Mouse (Mus musculus) MEL (cell line): ENCODE results near the gene Eif4e2. TPM values are rescaled to one million over a fixed set of nuclear protein-coding genes. Genes with fewer than 3 reads are reported as not detected.

Experiments
- DNase-seq: peaks from one replicate; pipeline ENCODE4 v3.0.0; 2011; ENCODE audit warnings: low read depth, low spot score
- H3K27ac ChIP-seq: 2 replicates; pipeline ENCODE4 v1.5.1; 2012; ENCODE audit warnings: low read depth, mild to moderate bottlenecking, control low read depth, low read length, moderate library complexity; ENCODE audit not compliant: control insufficient read depth
- H3K27me3 ChIP-seq, 2 experiments: fragments of 150-350 bp in 1 of 2; sonication (generic) in 1 of 2; 2 replicates each; pipeline ENCODE4 v1.6.1; 2012; ENCODE audit warnings: low read length in 2 of 2, mild to moderate bottlenecking in 2 of 2, improper control_type of control experiment in 1 of 2, moderate library complexity in 1 of 2; ENCODE audit not compliant: insufficient read depth in 2 of 2, control insufficient read depth in 1 of 2
- H3K36me3 ChIP-seq, 2 experiments: 2 replicates each; pipeline ENCODE4 v1.6.1; 2012 to 2014; ENCODE audit warnings: low read length in 2 of 2, improper control_type of control experiment in 1 of 2, inconsistent platforms in 1 of 2, mild to moderate bottlenecking in 1 of 2; ENCODE audit not compliant: insufficient read depth in 2 of 2, control insufficient read depth in 1 of 2
- H3K4me1 ChIP-seq, 2 experiments: fragments of 150-350 bp in 1 of 2; sonication (generic) in 1 of 2; 2 replicates each; pipeline ENCODE4 v1.6.1; 2012; ENCODE audit warnings: low read length in 2 of 2, improper control_type of control experiment in 1 of 2, mild to moderate bottlenecking in 1 of 2; ENCODE audit not compliant: insufficient read depth in 2 of 2, control insufficient read depth in 1 of 2
- H3K4me3 ChIP-seq, 2 experiments: fragments of 150-350 bp in 1 of 2; sonication (generic) in 1 of 2; 2 replicates each; pipeline ENCODE4 v1.5.1; 2012; ENCODE audit warnings: low read depth in 2 of 2, low read length in 2 of 2, mild to moderate bottlenecking in 2 of 2, moderate library complexity in 2 of 2, control low read depth in 1 of 2, improper control_type of control experiment in 1 of 2; ENCODE audit not compliant: control insufficient read depth in 1 of 2, insufficient read depth in 1 of 2
- H3K79me2 ChIP-seq: 2 replicates; pipeline ENCODE4 v1.6.1; 2012; ENCODE audit warnings: mild to moderate bottlenecking, low read length, moderate library complexity; ENCODE audit not compliant: control insufficient read depth, poor library complexity, insufficient read depth
- H3K9ac ChIP-seq: 2 replicates; pipeline ENCODE4 v1.6.1; 2012; ENCODE audit warnings: low read depth, mild to moderate bottlenecking, control low read depth, low read length, moderate library complexity; ENCODE audit not compliant: control insufficient read depth, poor library complexity, severe bottlenecking
- H3K9me3 ChIP-seq: fragments of 150-350 bp; sonication (generic); replicated peaks from 2 replicates; pipeline ENCODE4 v1.6.1; 2012; ENCODE audit warnings: mild to moderate bottlenecking, low read length, improper control_type of control experiment, moderate library complexity; ENCODE audit not compliant: insufficient read depth
- BHLHE40 ChIP-seq: IDR thresholded peaks from 2 replicates; pipeline ENCODE4 v1.6.1; 2012; ENCODE audit warnings: low read depth, mild to moderate bottlenecking, inconsistent platforms, low read length, improper control_type of control experiment, borderline replicate concordance
- CTCF ChIP-seq, 3 experiments: IDR thresholded peaks in 2 of 3; conservative IDR thresholded peaks in 1 of 3; 2 replicates each; pipeline ENCODE4 v1.5.1; 2011 to 2012; ENCODE audit warnings: low read length in 3 of 3, low read depth in 2 of 3, mild to moderate bottlenecking in 2 of 3, improper control_type of control experiment in 1 of 3, inconsistent platforms in 1 of 3, mixed read lengths in 1 of 3, moderate library complexity in 1 of 3; ENCODE audit not compliant: control insufficient read depth in 1 of 3, insufficient read depth in 1 of 3, poor library complexity in 1 of 3, severe bottlenecking in 1 of 3
- E2F4 ChIP-seq: IDR thresholded peaks from 2 replicates; pipeline ENCODE4 v1.6.1; 2011; ENCODE audit warnings: low read depth, low read length, improper control_type of control experiment, borderline replicate concordance
- ETS1 ChIP-seq: IDR thresholded peaks from 2 replicates; pipeline ENCODE4 v1.6.1; 2012; ENCODE audit warnings: low read depth, mild to moderate bottlenecking, inconsistent platforms, low read length, improper control_type of control experiment, moderate library complexity
- GABPA ChIP-seq: IDR thresholded peaks from 2 replicates; pipeline ENCODE4 v1.6.1; 2012; ENCODE audit warnings: low read depth, mild to moderate bottlenecking, inconsistent platforms, low read length, improper control_type of control experiment, moderate library complexity
- GATA1 ChIP-seq: IDR thresholded peaks from 2 replicates; pipeline ENCODE4 v1.6.1; 2011; ENCODE audit warnings: low read depth, low read length, improper control_type of control experiment
- JUND ChIP-seq: IDR thresholded peaks from 2 replicates; pipeline ENCODE4 v1.6.1; 2011; ENCODE audit warnings: low read depth, mild to moderate bottlenecking, improper control_type of control experiment, low read length
- MAX ChIP-seq: IDR thresholded peaks from 2 replicates; pipeline ENCODE4 v1.6.1; 2011; ENCODE audit warnings: low read length, improper control_type of control experiment
- MYC ChIP-seq: IDR thresholded peaks from 2 replicates; pipeline ENCODE4 v1.6.1; 2011; ENCODE audit warnings: low read depth, mild to moderate bottlenecking, low read length, improper control_type of control experiment, moderate library complexity
- NELFE ChIP-seq: IDR thresholded peaks from 2 replicates; pipeline ENCODE4 v1.6.1; 2011; ENCODE audit warnings: low read depth, low read length, improper control_type of control experiment
- NRF1 ChIP-seq: IDR thresholded peaks from 2 replicates; pipeline ENCODE4 v1.6.1; 2014; ENCODE audit warnings: low read depth, mild to moderate bottlenecking, inconsistent platforms, low read length, improper control_type of control experiment, moderate library complexity; ENCODE audit not compliant: poor library complexity, insufficient read depth, severe bottlenecking
- POLR2AphosphoS5 ChIP-seq: IDR thresholded peaks from 2 replicates; pipeline ENCODE4 v1.6.1; 2012; ENCODE audit warnings: low read depth, borderline replicate concordance, mild to moderate bottlenecking, inconsistent platforms, low read length, moderate library complexity, mixed read lengths
- RCOR1 ChIP-seq: IDR thresholded peaks from 2 replicates; pipeline ENCODE4 v1.6.1; 2012; ENCODE audit warnings: low read depth, mild to moderate bottlenecking, inconsistent platforms, low read length, improper control_type of control experiment
- SIN3A ChIP-seq: IDR thresholded peaks from 2 replicates; pipeline ENCODE4 v1.6.1; 2012; ENCODE audit warnings: low read length, improper control_type of control experiment, inconsistent platforms
- SMC3 ChIP-seq: IDR thresholded peaks from 2 replicates; pipeline ENCODE4 v1.6.1; 2011; ENCODE audit warnings: low read depth, low read length, improper control_type of control experiment
- TAL1 ChIP-seq: IDR thresholded peaks from 2 replicates; pipeline ENCODE4 v1.6.1; 2012; ENCODE audit warnings: mild to moderate bottlenecking, inconsistent platforms, low read length, moderate library complexity, mixed read lengths
- TBP ChIP-seq: IDR thresholded peaks from 2 replicates; pipeline ENCODE4 v1.8.0; 2011; ENCODE audit warnings: low read depth, low read length, improper control_type of control experiment
- TCF12 ChIP-seq: IDR thresholded peaks from 2 replicates; pipeline ENCODE4 v1.6.1; 2014; ENCODE audit warnings: low read depth, mild to moderate bottlenecking, inconsistent platforms, low read length, improper control_type of control experiment, moderate library complexity
- UBTF ChIP-seq: IDR thresholded peaks from 2 replicates; pipeline ENCODE4 v1.6.1; 2012; ENCODE audit warnings: low read depth, mild to moderate bottlenecking, inconsistent platforms, low read length, improper control_type of control experiment, moderate library complexity, borderline replicate concordance; ENCODE audit not compliant: insufficient read depth
- USF1 ChIP-seq: IDR thresholded peaks from 2 replicates; pipeline ENCODE4 v1.6.1; 2014; ENCODE audit warnings: low read depth, mild to moderate bottlenecking, inconsistent platforms, low read length, improper control_type of control experiment, moderate library complexity
- ZC3H11A ChIP-seq: IDR thresholded peaks from 2 replicates; pipeline ENCODE4 v1.6.1; 2012; ENCODE audit warnings: low read depth, mild to moderate bottlenecking, inconsistent platforms, low read length, improper control_type of control experiment
- ZKSCAN1 ChIP-seq: IDR thresholded peaks from 2 replicates; pipeline ENCODE4 v1.6.1; 2012; ENCODE audit warnings: low read depth, mild to moderate bottlenecking, inconsistent platforms, low read length, improper control_type of control experiment, moderate library complexity
- ZNF384 ChIP-seq: IDR thresholded peaks from 2 replicates; pipeline ENCODE4 v1.6.1; 2012; ENCODE audit warnings: low read depth, mild to moderate bottlenecking, inconsistent platforms, low read length, improper control_type of control experiment
- polyA plus RNA-seq, 2 experiments: library from polyadenylated mRNA; stranded (reverse) in 1 of 2; unstranded in 1 of 2; fragments of >175 nt in 1 of 2; fragments of >200 nt in 1 of 2; gene quantifications; 2 replicates each; pipeline versions ENCODE4 v1.2.1 to v1.2.4; 2012; ENCODE audit warnings: low replicate concordance in 2 of 2, low read depth in 1 of 2; ENCODE audit not compliant: insufficient read length in 2 of 2, insufficient read depth in 1 of 2, missing spikeins in 1 of 2
- total RNA-seq: library from RNA; depleted of rRNA; stranded (reverse); fragments of 300-350 nt; gene quantifications from 2 replicates; pipeline ENCODE4 v1.2.3, GENCODE M21; 2012

Eif4e2 gene
- total and polyA plus RNA-seq, 3 experiments = 132 to 220 (median 165) TPM

GRCm38 (mm10) chr1:87239056-87239455, 25.3 kb downstream of the Eif4e2 start:
- H3K4me3 ChIP-seq = no peak overlapping the region
- no peaks in the 10 kb centered on the region for H3K27me3 ChIP-seq
- H3K9me3 ChIP-seq = no peaks in the 10 kb centered on the region
- H3K79me2 ChIP-seq = no peaks in the 10 kb centered on the region
- H3K27ac ChIP-seq = no peak overlapping the region
- no peak overlapping the region for H3K9ac ChIP-seq
- no peaks in the 10 kb centered on the region; a peak in 1 of 4 replicates for H3K36me3 ChIP-seq
- TF ChIP-seq TBP = no peak
- TF ChIP-seq ZNF384 = no peak
- no peak for TF ChIP-seq MYC
- TF ChIP-seq GATA1 = no peak
- no peak for TF ChIP-seq TAL1
- no peak for TF ChIP-seq ETS1
- TF ChIP-seq NELFE = no peak
- no peak for TF ChIP-seq USF1
- no peaks in the 10 kb centered on the region for H3K4me1 ChIP-seq
- DNase-seq = no peak

- TF ChIP-seq ZKSCAN1 (no peak), E2F4 (no peak), SMC3 (no peak), SIN3A (no peak), MAX (no peak), GABPA (no peak), POLR2AphosphoS5 (no peak), NRF1 (no peak), TAL1 (no peak), TCF12 (no peak), RCOR1 (no peak), UBTF (no peak), JUND (no peak), ZC3H11A (no peak), CTCF (IDR thresholded peaks at IDR 0.05 in 2 of 3, conservative IDR thresholded peaks at IDR 0.05 in 1 of 3; ENCODE audit: control insufficient read depth in 1 of 3, insufficient read depth in 1 of 3, low read depth in 2 of 3, low read length in 3 of 3, poor library complexity in 1 of 3, severe bottlenecking in 1 of 3) (no peak), BHLHE40 (no peak)
- Histone ChIP-seq H3K27ac (no peak overlapping the region), H3K9me3 (no peaks in the 10 kb centered on the region), H3K4me3 (no peak overlapping the region), H3K27me3 (no peaks in the 10 kb centered on the region), H3K9ac (no peak overlapping the region), H3K36me3 (no peaks in the 10 kb centered on the region; a peak in 1 of 4 replicates), H3K79me2 (no peaks in the 10 kb centered on the region), H3K4me1 (0 out of 4 replicates have a peak, but pooled peaks cover 0 to 1% of the 10 kb centered on the region in 2 experiments)
- no peak for DNase-seq
Measured at GRCm38 (mm10) chr1:87243021-87243420, 29.3 kb downstream of the Eif4e2 start.
